Mouse (Mus musculus) liver, embryonic 13.5 days (tissue): Measurements from ENCODE around the gene Tmem236. TPM values are rescaled to one million over a fixed set of nuclear protein-coding genes. Genes with fewer than 3 reads are reported as not detected.

ENCODE experiments used
- ATAC-seq: fragments of 200-750 bp; cut with Nextera tagmentation; 2 replicates; pipeline ENCODE4 v1.8.0; 2017; ENCODE audit warnings: low read depth, mild to moderate bottlenecking, moderate number of reproducible peaks, moderate library complexity
- DNase-seq: peaks from one replicate; pipeline ENCODE4 v3.0.0; 2022
- H3K27ac ChIP-seq: fragments of 300-500 bp; sonication (generic); 2 replicates; pipeline ENCODE4 v1.5.1; 2015; ENCODE audit warnings: moderate library complexity, mild to moderate bottlenecking, inconsistent platforms
- H3K27me3 ChIP-seq: fragments of 300-500 bp; sonication (generic); 2 replicates; pipeline ENCODE4 v1.6.1; 2015; ENCODE audit warnings: mild to moderate bottlenecking, inconsistent platforms
- H3K36me3 ChIP-seq: fragments of 300-500 bp; sonication (generic); 2 replicates; pipeline ENCODE4 v1.6.1; 2015; ENCODE audit warnings: mild to moderate bottlenecking, inconsistent platforms
- H3K4me1 ChIP-seq: fragments of 300-500 bp; sonication (generic); replicated peaks from 2 replicates; pipeline ENCODE4 v1.6.1; 2015; ENCODE audit warnings: inconsistent platforms
- H3K4me2 ChIP-seq: fragments of 300-500 bp; sonication (generic); 2 replicates; pipeline ENCODE4 v1.6.1; 2015; ENCODE audit warnings: inconsistent platforms, mild to moderate bottlenecking, moderate library complexity
- H3K4me3 ChIP-seq: fragments of 300-500 bp; sonication (generic); replicated peaks from 2 replicates; pipeline ENCODE4 v1.5.1; 2015; ENCODE audit warnings: mild to moderate bottlenecking, inconsistent platforms
- H3K9ac ChIP-seq: fragments of 300-500 bp; sonication (generic); 2 replicates; pipeline ENCODE4 v1.6.1; 2015; ENCODE audit warnings: mild to moderate bottlenecking, inconsistent platforms
- H3K9me3 ChIP-seq: fragments of 300-500 bp; sonication (generic); replicated peaks from 2 replicates; pipeline ENCODE4 v1.6.1; 2016; ENCODE audit warnings: inconsistent platforms
- WGBS: fragments of 180-500 bp; shearing (Covaris S2); methylation state at CpG from one replicate; pipeline ENCODE4 v1.1.7; 2015; ENCODE audit not compliant: insufficient replicate concordance; 5-methylcytosine and 5-hydroxymethylcytosine counted together
- microRNA counts: library from miRNA; unstranded; fragments of <30 nt; microRNA quantifications from one replicate; lab custom pipeline; 2016
- microRNA-seq: library from miRNA; unstranded; fragments of <30 nt; microRNA quantifications from one replicate; pipeline ENCODE4, GENCODE M21; 2016
- polyA plus RNA-seq: library from polyadenylated mRNA; unstranded; fragments of >200 nt; fragmentation: Nextera tagmentation; extraction: Ambion mirVana; gene quantifications from 2 replicates; pipeline ENCODE4 v1.2.1, GENCODE M21; 2015

Tmem236 gene
- polyA plus RNA-seq, 1 experiment from 2014 or later, result not detected

- ATAC-seq, result no peak
- no peak for DNase-seq
- Histone ChIP-seq H3K4me1 (no peaks in the 10 kb centered on the region), H3K4me2 (no peak overlapping the region), H3K9ac (no peak overlapping the region), H3K4me3 (no peak overlapping the region), H3K36me3 (no peaks in the 10 kb centered on the region), H3K9me3 (no peaks in the 10 kb centered on the region), H3K27me3 (no peaks in the 10 kb centered on the region), H3K27ac (no peak overlapping the region)
- WGBS, result 63% methylated on average over 3 of the region's 3 CpGs
Observed at GRCm38 (mm10) chr2:14251938-14252337, 77.6 kb downstream of the Tmem236 start.

GRCm38 (mm10) chr2:14258345-14258850 lies 84.1 kb downstream of the Tmem236 start:
- Histone ChIP-seq H3K36me3 (no peaks in the 10 kb centered on the region), H3K27me3 (no peaks in the 10 kb centered on the region), H3K4me2 (no peak overlapping the region), H3K9me3 (no peaks in the 10 kb centered on the region), H3K27ac (no peak overlapping the region), H3K4me1 (no peaks in the 10 kb centered on the region), H3K4me3 (no peak overlapping the region), H3K9ac (no peak overlapping the region)
- ATAC-seq (no peak), DNase-seq (no peak)

GRCm38 (mm10) chr2:14262090-14262489 lies 87.8 kb downstream of the Tmem236 start:
- H3K36me3 ChIP-seq, result no peaks in the 10 kb centered on the region
- H3K4me3 ChIP-seq, result no peak overlapping the region
- DNase-seq (no peak), ATAC-seq (no peak)
- 47% methylated on average over 1 of the region's 1 CpGs for WGBS
- no peak overlapping the region for H3K9ac ChIP-seq
- H3K27me3 ChIP-seq, result no peaks in the 10 kb centered on the region
- no peak overlapping the region for H3K4me2 ChIP-seq
- no peaks in the 10 kb centered on the region for H3K4me1 ChIP-seq
- H3K9me3 ChIP-seq, result no peaks in the 10 kb centered on the region
- no peak overlapping the region for H3K27ac ChIP-seq

- Histone ChIP-seq H3K36me3 (no peaks in the 10 kb centered on the region), H3K27me3 (no peaks in the 10 kb centered on the region), H3K9me3 (no peaks in the 10 kb centered on the region), H3K9ac (no peak overlapping the region), H3K4me2 (no peak overlapping the region), H3K4me1 (no peaks in the 10 kb centered on the region), H3K4me3 (no peak overlapping the region), H3K27ac (no peak overlapping the region)
- DNase-seq (no peak), ATAC-seq (no peak)
- WGBS, result 28% methylated on average over 1 of the region's 1 CpGs
Observed at GRCm38 (mm10) chr2:14269160-14269559, 94.8 kb downstream of the Tmem236 start.

MicroRNA genes within 50 kb of the gene (microRNA counts, 519-probe panel; counts per million panel counts)
- 114 counts per million for microRNA mmu-miR-511 (lab: Ali Mortazavi, UCI)

Small RNAs within 50 kb of the gene (microRNA-seq; reads per million reads assigned to microRNA genes)
- 20.0 reads per million, percentile 33 among the genes with 10 or more reads in this experiment for gene Mir511

Other genes with a start within 250 kb of the Tmem236 start
- 64.6 and 65.4 TPM in 2 replicates for gene Hacd1, start 118.4 kb upstream of the Tmem236 start, polyA plus RNA-seq
- 25.9 and 32.1 TPM in 2 replicates for gene Stam, start 100.4 kb upstream of the Tmem236 start, polyA plus RNA-seq
- 6.1 and 7.5 TPM in 2 replicates for gene Mrc1, start 54.9 kb downstream of the Tmem236 start, polyA plus RNA-seq
- gene Slc39a12, start 213.8 kb downstream of the Tmem236 start, polyA plus RNA-seq, result not detected in 2 replicates